Mouse (Mus musculus) cerebellum, adult 11-12 months (tissue): Measurements from ENCODE around the gene Kifc3.
A peak's percentile ranks its signal among the peaks of the same experiment; 100 is the strongest.

Experiments used
- DNase-seq: peaks from one replicate; pipeline ENCODE4 v3.0.0; 2022

The Kifc3 gene

DNA sequence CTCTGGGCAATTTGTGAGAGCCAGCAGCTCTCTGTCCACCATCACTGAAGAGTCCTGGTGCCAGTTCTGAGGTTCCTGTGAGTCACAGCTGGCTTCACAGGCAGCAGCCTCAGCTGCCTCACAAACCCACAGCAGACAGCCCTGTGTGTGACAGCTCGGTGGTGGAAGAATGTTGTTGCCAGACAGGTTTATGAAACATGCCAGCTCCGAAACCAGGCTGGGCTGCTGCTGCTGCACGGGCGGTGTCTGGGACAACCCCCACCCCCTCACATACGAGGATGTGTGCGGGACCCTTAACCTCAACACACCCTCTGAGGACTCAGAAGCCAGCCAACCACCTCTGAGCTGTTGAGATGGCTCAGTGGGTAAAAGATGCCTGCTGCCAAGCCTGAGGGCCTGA is 48.0 kb downstream of the Kifc3 start:
- no peak for DNase-seq

DNA sequence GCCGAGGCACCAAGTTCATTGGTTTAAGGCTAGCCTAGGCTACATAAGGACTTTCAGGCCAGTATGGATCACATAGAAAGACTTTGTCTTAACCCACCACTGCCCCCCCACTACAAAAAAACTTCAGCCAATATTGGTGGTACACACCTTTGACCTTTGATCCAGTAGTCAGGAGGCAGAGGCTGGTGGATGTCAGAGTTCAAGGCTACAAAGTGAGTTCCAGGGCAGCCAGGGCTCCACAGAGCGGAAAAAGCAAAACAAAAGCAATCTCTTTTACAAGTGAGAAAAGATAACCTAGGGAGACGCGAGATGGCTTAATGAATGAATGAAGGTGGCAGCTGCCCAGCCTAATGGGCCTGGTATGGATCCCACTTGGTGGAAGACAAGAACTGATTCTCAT is 48.6 kb downstream of the Kifc3 start:
- DNase-seq = no peak

DNA sequence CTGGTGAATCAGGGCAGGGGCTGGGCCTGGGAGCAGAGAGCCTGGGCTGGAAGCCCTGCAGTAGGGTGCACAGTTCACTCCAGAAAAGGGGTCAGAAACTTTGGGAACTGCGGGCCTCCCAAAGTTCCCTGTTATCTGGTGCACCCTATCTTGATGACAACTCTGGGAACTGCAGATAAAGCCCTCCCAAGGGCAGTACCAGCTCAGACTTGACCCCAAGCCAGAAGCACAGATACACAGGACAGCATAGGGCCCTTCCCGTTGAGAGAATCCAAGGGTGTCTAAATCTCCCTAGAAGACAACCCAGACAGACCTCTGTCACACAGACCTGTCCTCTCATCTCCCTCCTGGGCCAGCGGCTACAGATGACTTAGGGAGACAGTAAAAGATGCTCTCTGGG is 52.0 kb downstream of the Kifc3 start:
- no peak for DNase-seq

DNA sequence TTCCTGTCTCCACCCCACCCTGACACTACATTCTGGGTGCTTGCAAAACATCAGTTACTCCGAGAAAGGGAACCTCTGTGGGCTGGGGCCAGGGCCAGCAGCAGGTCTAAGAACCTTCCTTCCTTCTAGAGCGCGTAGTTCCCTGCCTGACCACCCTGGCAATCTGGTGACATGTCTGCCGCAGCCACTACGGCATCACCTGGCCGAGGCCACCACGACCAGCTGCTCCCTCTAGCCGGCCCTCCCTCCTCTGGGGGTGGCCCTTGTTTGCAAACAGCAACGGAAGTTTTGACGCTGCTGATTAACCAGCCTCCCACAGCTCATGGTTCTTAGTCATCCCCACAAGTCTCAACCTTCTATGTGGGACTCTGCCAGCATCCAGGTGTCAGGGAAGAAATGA is 53.2 kb downstream of the Kifc3 start:
- no peak for DNase-seq

DNA sequence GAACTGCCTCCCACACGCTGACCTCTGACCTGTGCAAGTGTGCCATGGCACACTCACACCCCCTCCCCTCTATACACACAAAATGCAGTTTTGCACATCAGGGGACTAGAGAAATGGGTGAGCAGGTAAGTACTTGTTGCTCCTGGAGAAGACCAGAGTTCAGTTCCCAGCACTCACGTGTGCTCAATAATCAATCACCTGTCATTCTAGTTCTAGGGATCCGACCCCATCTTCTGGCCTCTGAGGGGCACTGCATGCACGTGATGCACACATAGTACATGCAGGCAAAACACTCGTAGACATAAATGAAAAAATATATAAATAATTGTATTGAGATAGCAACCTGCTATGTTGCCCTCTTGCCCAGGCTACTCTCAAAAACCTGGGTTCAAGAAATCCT is 55.8 kb downstream of the Kifc3 start:
- DNase-seq = no peak

DNA sequence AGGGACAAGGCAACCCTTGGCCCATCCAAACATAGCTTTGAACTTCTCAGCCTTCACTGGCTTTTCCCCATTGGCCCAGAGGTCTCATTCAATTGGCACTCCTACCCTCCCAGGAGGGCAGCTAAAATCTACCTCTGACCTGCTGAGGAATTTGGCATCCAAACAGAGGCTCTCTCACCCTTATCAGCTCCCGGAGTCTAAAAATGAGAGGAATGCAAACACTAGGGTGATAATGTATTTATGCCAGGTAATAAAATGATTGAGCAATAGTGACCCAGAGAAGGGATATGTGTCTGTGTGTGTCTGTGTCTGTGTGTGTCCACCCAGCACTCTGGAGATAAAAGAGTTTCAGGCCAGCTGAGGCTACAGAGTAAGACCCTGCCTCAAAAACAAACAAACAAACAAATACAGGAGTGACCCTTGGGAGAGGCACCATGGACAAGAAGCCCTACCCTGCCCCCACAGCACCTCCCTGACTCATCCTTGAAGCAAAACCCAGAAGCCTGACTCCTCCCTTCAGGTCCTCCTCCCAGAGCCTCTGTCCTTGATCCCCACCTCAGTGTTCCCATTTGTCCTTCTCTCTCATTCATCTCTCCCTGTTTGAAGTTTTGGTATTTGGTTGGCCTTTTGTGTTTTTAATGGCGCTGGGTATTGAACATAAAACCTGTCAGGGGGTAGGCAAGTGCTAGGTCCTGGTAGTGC is 56.4 kb downstream of the Kifc3 start:
- no peak for DNase-seq

DNA sequence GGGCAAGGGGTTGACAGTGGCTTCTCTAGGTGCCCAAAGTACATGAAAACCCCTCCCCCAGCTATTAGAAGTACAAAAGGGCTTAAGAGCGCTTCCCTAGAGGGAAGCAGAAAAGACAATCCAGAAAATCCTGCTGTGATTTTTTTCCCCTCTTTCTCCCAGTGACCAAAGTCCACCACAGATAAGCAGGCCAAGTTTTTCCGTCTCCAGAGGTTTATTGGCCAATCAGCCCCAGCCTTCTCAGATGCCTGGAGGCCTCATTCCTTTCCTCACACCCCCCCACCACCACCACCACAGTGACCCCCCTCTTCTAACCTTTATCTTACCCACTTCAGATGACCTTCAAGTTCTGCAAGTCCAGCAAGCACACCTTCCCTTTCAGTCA is 58.0 kb downstream of the Kifc3 start:
- DNase-seq = no peak

DNA sequence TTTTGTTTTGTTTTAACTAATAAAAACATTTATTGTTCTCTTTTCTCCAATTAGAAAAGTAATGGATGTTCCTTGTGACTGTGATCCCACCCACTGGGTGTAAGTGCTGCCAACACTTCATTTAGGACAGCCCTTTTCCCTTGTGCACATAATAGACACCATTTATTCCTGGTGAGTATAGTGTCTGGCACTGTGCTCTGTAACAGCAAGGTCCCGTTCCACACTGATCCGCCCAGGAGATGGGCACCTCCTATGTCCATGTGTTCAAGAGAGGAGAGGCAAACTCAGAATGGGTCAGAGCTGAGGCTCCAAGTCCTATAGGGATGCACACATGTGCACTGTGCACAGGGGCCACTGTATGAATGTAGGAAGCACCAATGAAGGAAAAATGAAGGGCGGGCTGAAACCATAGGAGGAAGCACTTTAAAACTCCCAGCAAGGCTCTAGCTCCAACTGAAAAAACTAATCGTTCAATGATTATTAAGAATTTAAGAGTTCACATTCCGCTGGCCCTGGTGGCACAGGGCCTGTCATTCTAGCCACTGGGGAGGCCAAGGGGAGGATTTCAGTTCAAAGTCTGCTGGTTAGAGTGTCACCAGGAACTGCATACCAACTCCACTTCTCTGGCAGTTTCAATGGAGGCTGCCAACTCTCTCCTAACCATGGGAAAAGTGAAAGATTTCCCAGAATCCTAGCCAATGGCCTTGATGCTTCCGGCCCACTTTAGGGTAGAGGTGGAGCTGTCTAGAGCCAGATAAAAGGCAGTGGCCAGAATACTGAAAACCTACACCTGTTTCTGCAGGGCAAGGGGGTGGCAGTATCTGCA is 58.6 kb downstream of the Kifc3 start:
- no peak for DNase-seq

DNA sequence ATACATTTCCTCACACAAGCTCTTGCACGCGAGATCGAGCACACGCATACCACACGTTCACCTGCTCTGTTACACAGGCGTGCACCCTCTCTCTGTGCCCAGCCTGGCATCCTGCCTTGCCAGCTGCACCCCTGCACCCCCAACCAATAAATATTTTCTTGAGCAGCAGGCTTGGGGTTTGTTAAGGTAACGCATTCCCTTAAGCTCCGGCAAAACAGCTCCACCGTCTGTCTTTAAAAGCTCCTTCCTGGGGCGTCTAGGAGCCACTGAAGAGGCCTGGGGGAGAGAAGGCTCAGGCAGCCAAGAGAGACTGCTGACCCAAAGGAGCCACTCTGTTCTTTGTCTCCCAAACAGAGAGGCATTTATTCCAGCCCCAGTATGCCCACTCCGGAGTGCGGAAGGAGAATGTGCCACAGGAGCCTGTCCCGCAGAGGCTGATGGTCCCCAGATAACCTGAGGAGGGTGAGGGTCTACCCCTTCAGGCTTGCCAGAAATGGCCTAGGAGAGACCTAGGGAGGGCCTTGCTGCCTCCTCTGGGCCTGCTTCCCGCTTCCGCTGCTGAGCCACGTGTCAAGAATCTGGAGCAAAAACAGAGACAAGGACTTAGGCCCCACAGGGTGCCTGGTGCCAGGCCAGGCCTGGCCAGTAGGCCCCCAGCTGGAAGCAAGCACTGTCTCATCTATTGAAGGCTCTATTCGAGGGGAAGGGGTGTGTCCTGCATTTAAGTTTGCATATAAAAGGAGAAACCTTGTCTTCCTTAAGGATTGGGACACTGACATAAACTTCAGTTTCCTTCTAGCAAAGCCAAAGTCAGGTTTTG is 59.4 kb downstream of the Kifc3 start:
- peak; percentile 50 for DNase-seq

DNA sequence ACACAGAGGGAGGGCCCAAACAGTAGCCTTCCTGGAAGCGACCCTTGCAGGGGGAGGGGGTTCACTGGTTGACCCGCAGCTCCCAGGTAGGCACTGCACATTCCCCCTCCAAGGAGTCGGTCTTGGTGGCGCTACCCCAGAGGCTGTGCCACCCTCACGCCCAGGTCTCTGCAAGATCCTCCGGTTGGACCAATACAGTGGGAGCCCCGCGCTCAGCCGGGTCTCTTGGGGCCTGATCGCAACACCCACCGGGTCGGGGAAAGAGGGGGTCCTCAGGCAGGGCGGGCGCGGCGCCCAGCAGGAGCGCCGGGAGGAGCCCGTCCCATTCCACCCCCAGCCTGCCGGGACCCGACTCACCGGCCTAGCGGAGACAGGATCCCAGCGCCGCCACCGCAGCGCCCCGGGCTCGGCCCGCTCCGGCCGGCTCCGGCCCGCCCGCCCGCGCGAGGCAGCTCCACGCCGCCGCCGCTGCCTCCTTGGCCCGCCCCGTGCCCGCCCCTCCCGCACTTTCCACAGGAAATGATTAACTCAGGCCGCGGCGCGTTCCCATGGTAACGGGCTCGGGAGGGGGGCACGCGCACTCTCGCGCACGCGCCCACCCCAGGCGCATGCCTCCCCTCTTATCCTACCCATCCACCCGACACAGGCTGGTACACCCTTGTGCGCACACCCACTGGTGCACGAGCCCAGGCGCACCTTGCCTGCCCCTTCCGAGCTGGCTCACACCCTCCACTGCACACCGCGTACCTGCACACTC is 60.4 kb downstream of the Kifc3 start:
- peak; percentile 76 for DNase-seq

DNA sequence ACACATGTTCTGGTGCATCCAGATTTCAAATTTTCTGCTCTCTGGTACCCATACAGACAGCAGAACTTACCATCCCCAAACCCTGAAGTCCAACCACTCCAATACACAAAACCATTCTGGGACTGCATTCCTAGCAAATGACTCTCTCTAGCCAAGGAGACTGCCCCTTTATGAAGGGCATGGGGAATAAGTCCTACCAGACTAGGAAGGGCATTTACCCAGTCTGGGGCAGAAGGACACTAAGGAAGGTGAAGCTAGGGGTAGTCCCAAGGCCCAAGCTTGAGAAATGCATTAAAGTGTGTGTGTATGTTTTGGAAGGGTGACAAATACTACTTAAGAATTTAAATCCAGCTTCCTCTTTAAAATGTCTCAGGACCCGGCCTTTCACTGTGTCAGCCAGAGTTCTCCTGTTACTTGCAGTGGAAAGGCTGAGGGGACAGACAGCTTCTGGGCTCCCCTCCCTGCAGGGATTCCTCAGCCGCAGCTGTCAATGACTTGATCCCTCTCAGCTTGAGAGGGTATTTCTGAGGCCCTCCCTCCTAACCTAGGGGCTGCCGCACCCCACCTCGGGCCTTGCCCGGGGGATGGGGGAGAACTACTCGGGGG is 61.0 kb downstream of the Kifc3 start:
- DNase-seq = no peak

DNA sequence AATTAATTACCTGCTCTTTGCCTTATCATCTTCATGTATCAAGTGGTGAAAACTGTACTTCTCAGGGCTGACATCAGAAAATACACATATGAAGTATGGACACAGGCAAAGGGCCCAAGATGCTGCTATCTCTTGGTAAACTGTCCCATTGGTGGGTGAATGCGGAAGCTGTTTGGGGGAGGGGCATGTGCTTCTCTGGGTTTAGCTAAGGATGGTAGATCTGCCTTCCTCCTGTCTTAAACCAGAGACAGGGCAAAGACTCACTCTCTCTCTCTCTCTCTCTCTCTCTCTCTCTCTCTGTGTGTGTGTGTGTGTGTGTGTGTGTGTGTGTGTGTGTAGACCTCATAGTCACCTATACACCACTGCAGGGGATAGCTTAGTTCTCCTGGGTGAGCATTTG is 61.6 kb downstream of the Kifc3 start:
- no peak for DNase-seq

DNA sequence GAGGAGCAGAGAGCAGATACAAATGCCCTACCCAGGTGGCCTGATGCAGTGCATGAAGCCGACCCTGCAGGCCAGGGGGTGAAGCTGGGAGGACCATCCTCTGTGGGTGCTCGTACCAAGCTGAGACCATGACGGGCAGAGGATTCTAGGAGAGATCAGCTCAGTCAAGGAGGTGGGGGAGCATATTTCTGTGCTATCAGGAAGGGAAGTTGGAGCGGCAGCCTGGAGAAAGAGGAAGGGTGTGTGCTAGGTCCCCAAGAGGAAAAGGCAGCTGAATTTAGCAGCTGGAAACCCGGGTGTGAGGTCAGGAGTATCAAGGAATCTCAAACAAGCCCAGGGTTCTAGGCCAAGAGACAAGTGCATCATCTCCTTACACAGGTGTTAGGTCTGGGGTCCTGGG is 62.1 kb downstream of the Kifc3 start:
- no peak for DNase-seq

DNA sequence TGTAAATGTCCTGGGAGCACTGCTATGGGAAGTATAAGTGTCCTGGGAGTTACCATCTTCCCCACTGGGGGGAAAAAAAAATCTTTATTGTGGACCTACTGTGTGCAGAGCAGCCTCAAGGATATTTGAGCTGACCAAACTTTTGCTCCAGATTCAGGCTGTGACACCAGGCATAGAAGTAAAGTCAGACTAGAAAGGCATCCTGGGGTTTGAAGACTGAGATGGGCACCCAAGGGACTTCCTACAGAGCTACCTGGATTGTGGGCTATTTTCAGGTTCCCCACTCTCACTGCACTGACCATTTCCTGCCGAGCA is 63.6 kb downstream of the Kifc3 start:
- no peak for DNase-seq

DNA sequence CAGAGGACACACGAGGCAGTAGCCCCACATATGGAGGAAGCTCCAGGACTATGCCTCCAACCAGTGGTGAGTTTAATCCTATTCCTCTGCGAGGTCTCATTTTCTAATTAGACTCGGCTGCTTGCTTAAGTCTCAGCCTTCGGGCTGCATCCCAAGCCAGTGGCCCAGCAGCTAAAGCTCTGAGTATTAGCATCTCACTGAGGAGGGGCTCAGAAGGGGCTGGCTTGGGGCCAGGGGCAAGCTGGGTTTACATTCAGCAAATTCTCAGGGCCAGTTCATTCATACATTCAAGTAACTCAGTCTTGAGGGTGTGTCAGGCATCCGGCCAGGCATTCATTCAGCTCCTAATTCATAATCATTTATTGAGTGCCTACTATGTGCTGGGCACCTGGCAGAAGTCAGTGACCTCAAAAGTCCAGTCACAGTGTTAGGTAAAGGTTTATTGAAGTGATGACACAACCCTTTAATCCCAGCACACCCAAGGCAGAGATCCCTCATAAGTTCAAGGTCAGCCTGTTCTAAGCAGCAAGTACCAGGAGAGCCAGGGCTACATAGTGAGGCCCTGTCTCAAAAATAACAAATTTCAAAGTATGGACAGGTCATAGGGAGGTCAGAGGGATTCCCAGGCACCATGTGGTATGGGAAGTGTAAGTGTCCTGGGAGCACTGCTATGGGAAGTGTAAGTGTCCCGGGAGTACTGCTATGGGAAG is 64.1 kb downstream of the Kifc3 start:
- DNase-seq = peak; percentile 14

DNA sequence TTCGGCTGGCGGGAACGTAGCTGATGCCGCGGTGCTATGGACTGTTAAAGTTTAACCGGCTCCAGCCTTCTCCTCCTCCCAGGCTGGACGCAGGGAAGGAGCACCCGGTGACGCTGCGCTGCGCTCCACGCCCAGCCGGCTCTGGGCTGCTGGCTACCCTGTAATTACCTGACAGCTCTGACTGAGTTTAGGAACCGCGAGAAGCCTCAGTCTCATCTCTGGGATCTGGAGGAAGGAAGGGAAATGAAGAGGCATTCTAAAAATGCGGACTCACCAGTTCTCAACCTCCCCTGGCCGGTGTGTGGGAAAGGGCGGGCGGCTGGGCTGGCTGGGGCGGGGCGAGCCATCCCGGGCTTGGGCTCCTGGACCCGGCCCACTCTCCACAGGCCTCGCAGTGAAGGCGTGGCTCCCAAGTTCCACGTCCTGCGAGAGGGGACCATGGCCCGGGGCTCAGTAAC is 64.9 kb downstream of the Kifc3 start:
- DNase-seq = no peak

DNA sequence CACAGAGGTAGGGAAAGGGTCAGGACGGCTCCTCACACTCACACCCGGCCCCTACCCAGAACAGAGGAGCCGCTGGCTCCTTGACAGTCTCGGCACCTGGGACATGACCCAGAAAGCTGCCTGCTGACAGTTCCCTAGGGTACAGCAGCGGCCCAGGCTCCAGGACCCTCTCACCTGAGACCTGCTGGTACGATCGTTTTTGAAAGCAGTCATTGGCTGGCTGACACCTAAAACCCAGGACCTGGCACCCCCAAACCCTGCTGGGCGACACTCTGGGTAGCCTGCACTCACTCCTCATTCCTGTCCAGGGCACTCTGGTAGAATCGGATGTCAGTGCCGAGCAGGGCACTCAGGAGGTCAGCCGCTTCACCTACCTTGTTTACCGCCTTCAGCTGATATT is 65.4 kb downstream of the Kifc3 start:
- no peak for DNase-seq

DNA sequence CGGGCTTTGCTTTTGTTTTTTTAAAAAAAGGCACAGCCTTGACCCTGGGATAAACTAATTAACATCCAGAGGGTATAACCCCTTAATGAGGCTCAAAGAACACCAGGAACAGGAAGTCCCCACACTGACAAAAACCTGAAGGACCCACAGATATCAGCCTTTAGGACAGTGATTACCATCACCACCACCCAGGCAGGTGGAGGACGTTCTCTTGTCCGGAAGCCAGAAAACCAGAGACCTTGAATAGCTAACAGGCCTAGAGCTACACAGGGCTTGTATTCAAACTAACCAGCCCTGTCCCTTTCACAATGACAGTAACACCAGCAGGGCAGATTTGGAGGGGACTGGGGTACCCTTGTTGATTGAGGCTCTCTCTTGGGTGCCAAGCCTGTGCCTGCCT is 66.4 kb downstream of the Kifc3 start:
- no peak for DNase-seq

DNA sequence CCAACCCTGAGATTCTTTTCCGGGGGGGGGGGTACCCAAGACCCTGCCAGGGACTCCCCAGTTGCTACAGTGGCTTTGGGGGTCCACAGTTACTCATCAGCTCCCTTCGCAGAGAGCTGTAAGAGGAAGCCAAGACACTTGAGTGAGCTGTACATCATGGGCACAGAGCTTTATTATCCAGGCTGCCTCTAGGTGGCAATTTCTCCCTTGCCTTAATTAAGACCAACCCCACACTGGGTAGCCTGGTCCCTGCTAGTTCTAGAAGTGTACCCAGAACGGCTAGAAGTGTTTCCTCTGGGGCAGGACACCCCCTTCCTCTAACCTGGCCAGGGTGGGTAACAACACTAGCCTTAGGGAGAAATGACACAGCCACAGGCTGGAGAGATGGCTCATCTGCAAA is 67.4 kb downstream of the Kifc3 start:
- DNase-seq = no peak

DNA sequence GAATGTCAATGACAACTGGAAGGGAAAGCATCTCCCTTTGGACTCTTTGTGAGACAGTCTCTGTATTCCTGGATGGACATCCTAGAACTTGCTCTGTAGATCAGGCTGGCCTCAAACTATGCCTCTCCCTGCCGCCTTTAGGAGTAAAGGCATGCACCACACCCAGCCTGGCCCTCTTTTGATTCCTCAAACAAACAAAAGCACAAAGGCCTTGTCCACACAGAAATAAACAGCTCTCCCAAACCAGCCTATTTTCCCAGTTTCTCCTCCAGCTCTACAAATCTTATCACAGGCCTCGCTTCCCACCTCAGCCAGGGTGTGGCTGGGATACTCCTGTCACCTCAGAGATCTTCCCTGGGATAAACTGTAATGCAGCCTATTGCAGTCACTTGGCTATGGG is 68.4 kb downstream of the Kifc3 start:
- no peak for DNase-seq

DNA sequence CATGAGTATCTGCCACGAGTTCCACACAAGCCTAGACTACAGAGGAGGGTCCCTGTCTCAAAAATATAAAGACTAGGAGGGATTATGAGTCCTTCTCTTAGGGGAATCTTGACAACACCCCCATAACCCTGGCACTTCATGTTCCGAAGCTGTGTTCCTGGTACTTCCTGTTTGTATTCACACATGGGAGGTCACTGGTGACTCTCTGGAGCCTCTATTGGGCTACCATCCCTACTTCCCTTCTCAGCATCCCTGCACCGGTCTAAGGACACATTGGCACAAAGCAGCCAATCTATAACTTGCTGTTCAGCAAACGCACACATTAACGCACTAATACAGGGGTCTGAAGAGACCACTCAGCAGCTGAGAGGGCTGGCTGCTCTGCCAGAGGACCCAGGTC is 70.6 kb downstream of the Kifc3 start:
- DNase-seq = no peak

DNA sequence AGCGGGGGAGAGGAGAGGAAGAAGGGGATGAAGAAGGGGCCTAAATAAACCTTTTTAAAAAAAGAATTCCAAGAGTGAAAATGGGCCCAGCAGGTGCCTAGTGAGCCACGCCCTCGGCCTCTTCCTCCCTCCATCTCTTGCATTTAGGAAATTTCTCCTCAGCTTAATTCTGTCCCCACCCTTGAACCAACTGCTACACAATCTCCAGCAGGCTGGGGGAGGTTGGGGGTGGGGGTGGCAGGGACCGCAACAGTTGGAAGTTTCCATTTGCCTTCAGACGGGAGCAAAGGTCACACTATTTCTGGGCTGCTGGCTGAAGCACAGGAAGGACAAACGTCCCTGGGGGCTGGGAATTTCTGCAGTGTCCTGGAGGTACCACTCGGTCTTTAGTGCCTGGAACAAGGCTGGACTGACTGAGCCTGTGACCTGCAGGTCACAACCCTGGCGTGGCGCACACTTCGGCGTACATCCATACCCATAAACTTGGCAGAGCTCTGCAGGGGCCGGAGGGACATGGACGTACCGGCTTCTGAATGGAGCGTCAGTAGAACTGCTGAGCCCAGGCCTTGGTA is 71.6 kb downstream of the Kifc3 start:
- DNase-seq = no peak
